Mouse (Mus musculus): ENCODE measurements around the gene Serpinb3c. TPM values are rescaled to one million over a fixed set of nuclear protein-coding genes. Genes with fewer than 3 reads are reported as not detected.
"Not testable (repeated sequence)": the region's sequence is repeated elsewhere in the genome, so short reads cannot be mapped to it uniquely, and the experiment has no call there.

Gene Serpinb3c
- total RNA-seq (2021) = not detected
- long read RNA-seq, experiment 1 = 0 reads
- long read RNA-seq, experiment 2 = 0 reads

GRCm38 (mm10) chr1:107278261-107278660 lies at the start of gene Serpinb3c, which contains the start of gene Serpinb3b:
Serpinb3c (minus strand) TSS chr1:107278371.
Serpinb3b (minus strand) TSS chr1:107278361.
- not testable (repeated sequence) for DNase-seq (ENCODE audit: low spot score in 2 of 2)

GRCm38 (mm10) chr1:107243170-107243569 lies 35.0 kb downstream of the Serpinb3c start:
- DNase-seq (ENCODE audit: low spot score in 2 of 2) = peak; percentile 10 to 28
- intact Hi-C loops (cut with DNase I) = loop anchor here (5.0 kb wide), 2 partner anchors 239 to 319 kb away; no protein-coding TSS in a partner anchor

More at GRCm38 (mm10) chr1:107278261-107278660, at the start of gene Serpinb3c, which contains the start of gene Serpinb3b:
- intact Hi-C loops (cut with DNase I) = not testable (repeated sequence)

Other genes starting within 250 kb of the Serpinb3c start
- not detected for gene Serpinb3a, start 226.1 kb downstream of the Serpinb3c start, total RNA-seq (2021)
- gene Serpinb3d, start 194.9 kb downstream of the Serpinb3c start, total RNA-seq (2021) = not detected
- gene Serpinb3b, start within 50 bp of the Serpinb3c start, total RNA-seq (2021) = not detected
- gene Serpinb11, start 82.8 kb upstream of the Serpinb3c start, total RNA-seq (2021) = not detected
- gene Serpinb7, start 121.3 kb upstream of the Serpinb3c start, total RNA-seq (2021) = not detected
- gene Serpinb2, start 233.1 kb upstream of the Serpinb3c start, total RNA-seq (2021) = under 1 TPM in 1 of 2 experiments, not detected in 1; 0.38 TPM